Mouse (Mus musculus): ENCODE data around the gene Rapgefl1.
"Not testable (repeated sequence)": the region's sequence is repeated elsewhere in the genome, so short reads cannot be mapped to it uniquely, and the experiment has no call there.

The Rapgefl1 gene

GRCm38 (mm10) chr11:98816706-98817239 is 19.8 kb upstream of the Rapgefl1 start:
- no peak for DNase-seq (ENCODE audit: low spot score)

DNA sequence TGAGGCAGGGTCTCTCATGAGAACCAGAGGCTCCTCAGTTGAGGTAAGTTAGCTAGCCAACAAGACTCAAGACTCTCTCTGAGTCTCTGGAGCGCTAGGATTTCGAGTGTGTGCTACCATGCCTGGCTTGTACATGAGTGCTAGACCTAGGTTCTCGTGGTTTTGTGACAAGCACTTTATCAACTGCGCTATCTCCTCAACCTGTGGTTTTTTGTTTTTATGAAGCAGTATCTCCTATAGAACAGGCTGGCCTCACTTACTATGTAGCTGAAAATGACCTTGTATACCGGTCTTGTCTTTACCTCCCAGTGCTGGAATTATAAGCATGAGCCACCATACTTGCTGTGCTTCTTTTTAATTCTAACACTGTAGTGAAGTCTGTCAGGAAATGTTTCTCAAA is 15.6 kb upstream of the Rapgefl1 start:
- DNase-seq (ENCODE audit: low spot score) = no peak

DNA sequence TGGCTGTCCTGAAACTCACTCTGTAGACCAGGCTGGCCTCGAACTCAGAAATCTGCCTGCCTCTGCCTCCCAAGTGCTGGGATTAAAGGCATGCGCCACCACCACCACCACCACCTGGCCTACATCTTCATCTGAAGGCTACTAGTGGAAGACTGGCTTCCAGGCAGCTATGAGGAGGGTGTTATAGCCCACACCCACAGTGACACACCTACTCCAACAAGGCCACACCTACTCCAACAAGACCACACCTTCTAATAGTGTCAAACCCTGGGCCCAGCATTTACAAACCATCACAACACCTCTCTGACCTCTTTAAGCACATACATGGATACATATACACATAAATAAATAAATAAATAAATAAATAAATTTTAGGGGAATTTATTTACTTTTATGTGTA is 10.5 kb upstream of the Rapgefl1 start:
- not testable (repeated sequence) for DNase-seq (ENCODE audit: low spot score)

DNA sequence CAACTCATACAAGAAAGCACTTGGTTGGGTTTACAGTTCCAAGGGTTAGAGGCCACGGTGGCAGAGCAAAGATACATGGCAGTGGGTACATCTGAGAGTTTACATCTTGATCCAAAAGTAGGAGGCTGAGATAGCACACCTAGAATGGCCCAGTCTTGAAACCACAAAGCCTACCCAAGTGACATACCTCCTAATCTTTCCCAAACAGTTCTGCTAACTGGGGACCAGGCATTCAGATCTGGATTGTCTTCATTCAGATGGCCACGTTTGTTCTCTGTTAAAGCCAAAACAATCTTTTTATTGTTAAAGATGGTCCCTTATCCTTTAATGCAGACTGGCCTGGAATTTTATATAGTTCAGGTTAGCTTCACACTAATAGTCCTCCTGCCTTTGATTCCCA is 8.7 kb upstream of the Rapgefl1 start:
- no peak for DNase-seq (ENCODE audit: low spot score)

GRCm38 (mm10) chr11:98829091-98829775 is 7.4 kb upstream of the Rapgefl1 start:
- no peak for DNase-seq (ENCODE audit: low spot score)

- DNase-seq (ENCODE audit: low spot score) = no peak
Observed at GRCm38 (mm10) chr11:98829875-98830274, 6.7 kb upstream of the Rapgefl1 start.

- DNase-seq (ENCODE audit: low spot score) = no peak
Observed at GRCm38 (mm10) chr11:98835296-98835695, 1.3 kb upstream of the Rapgefl1 start.

- DNase-seq (ENCODE audit: low spot score) = no peak
Observed at GRCm38 (mm10) chr11:98835725-98836124, 860 bp upstream of the Rapgefl1 start.

GRCm38 (mm10) chr11:98836128-98836527 is 457 bp upstream of the Rapgefl1 start:
- no peak for DNase-seq (ENCODE audit: low spot score)

- no peak for DNase-seq (ENCODE audit: low spot score)
Observed at GRCm38 (mm10) chr11:98837231-98837704, 683 bp downstream of the Rapgefl1 start.

DNA sequence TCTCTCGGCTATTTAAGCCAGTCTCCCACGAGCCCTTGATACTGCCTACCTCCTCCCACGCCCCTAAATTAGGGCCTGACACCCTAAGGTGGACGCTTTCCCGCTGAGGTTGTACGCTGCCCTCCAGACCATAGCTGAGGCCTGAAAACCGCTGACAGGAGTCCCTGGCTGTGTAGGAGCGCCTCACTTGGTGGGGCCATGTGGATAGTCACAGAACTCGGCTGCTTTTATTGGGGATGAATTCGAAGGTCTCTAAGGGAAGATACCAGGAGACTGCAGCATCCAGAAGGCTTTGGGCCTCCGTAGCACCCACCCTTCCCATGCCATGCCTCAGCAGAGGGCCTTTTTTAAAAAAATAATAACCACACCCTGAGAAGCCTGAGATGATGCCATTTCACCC is 1.3 kb downstream of the Rapgefl1 start:
- DNase-seq (ENCODE audit: low spot score) = no peak

DNA sequence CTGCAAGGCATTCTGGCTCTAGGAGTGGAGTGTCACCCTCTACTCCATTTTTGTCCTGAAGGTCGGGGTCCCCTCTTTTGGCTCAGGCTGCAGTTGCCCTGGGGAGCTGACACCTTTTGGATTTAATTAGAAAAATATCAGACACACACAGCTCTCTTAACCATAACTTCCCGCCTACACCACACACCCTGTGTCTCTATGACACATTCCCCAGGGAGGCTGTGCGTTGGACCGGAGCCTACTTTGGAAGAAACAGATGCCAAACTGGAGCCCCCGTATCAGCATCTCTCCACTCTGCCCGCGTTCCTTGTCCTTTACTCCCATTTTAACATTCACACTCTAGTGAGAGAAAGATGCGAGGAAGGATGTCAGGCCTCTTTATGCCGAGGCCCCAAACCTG is 1.9 kb downstream of the Rapgefl1 start:
- DNase-seq (ENCODE audit: low spot score) = no peak

- DNase-seq (ENCODE audit: low spot score) = peak; percentile 60
Observed at GRCm38 (mm10) chr11:98839402-98839801, 2.8 kb downstream of the Rapgefl1 start.

- DNase-seq (ENCODE audit: low spot score) = no peak
Observed at GRCm38 (mm10) chr11:98839897-98840296, 3.3 kb downstream of the Rapgefl1 start.

DNA sequence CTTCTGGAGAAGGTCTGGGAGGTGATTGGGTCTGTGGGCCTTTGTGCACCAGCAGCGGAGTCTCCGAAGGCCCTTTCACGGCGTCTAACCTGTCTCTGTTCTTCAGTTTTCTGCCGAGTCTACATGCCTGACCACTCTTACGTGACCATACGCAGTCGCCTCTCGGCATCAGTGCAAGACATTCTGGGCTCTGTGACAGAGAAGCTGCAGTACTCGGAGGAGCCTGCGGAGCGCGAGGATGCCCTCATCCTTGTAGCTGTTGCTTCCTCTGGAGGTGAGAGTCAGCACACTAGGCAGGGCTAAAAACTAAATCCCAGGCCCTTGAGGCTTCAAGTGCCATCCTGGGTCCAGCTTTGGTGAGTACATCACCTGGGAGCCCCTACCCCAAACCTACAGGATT is 9.4 kb downstream of the Rapgefl1 start:
- DNase-seq (ENCODE audit: low spot score) = no peak

- DNase-seq (ENCODE audit: low spot score) = no peak
Observed at GRCm38 (mm10) chr11:98846865-98847604, 10.4 kb downstream of the Rapgefl1 start.

- DNase-seq (ENCODE audit: low spot score) = no peak
Observed at GRCm38 (mm10) chr11:98849196-98849894, 12.8 kb downstream of the Rapgefl1 start.

GRCm38 (mm10) chr11:98850100-98851093 is 13.8 kb downstream of the Rapgefl1 start:
- DNase-seq (ENCODE audit: low spot score) = no peak

- DNase-seq (ENCODE audit: low spot score) = no peak
Observed at GRCm38 (mm10) chr11:98854116-98854515, 17.5 kb downstream of the Rapgefl1 start.

GRCm38 (mm10) chr11:98854659-98855058 is 18.1 kb downstream of the Rapgefl1 start:
- no peak for DNase-seq (ENCODE audit: low spot score)

Data from urinary bladder, postnatal 25 days (tissue).